Mouse (Mus musculus) stomach, postnatal 0 days (tissue): ENCODE data around the gene Hoxc11. TPM values are rescaled to one million over a fixed set of nuclear protein-coding genes. Genes with fewer than 3 reads are reported as not detected.

ENCODE experiments used
- ATAC-seq: fragments of 200-750 bp; cut with Nextera tagmentation; 2 replicates; pipeline ENCODE4 v1.8.0; 2017; ENCODE audit not compliant: low FRiP score, low TSS enrichment
- DNase-seq: peaks from one replicate; pipeline ENCODE4 v3.0.0-alpha.2; 2016; ENCODE audit warnings: low spot score
- H3K27ac ChIP-seq: fragments of 300-500 bp; sonication (generic); replicated peaks from 2 replicates; pipeline ENCODE4 v1.5.1; 2014; ENCODE audit warnings: mild to moderate bottlenecking, control low read depth
- H3K27me3 ChIP-seq: fragments of 300-500 bp; sonication (generic); 2 replicates; pipeline ENCODE4 v1.6.1; 2014; ENCODE audit warnings: low read length; ENCODE audit not compliant: control insufficient read depth, insufficient read depth
- H3K36me3 ChIP-seq: fragments of 300-500 bp; sonication (generic); 2 replicates; pipeline ENCODE4 v1.6.1; 2014; ENCODE audit warnings: low read length, mixed read lengths; ENCODE audit not compliant: control insufficient read depth, insufficient read depth
- H3K4me1 ChIP-seq: fragments of 300-500 bp; sonication (generic); replicated peaks from 2 replicates; pipeline ENCODE4 v1.6.1; 2014; ENCODE audit warnings: antibody characterized with exemption; ENCODE audit not compliant: control insufficient read depth, insufficient read depth
- H3K4me2 ChIP-seq: fragments of 300-500 bp; sonication (generic); replicated peaks from 2 replicates; pipeline ENCODE4 v1.6.1; 2014; ENCODE audit warnings: low read depth, mild to moderate bottlenecking, control low read depth, moderate library complexity
- H3K4me3 ChIP-seq: fragments of 300-500 bp; sonication (generic); 2 replicates; pipeline ENCODE4 v1.5.1; 2014; ENCODE audit warnings: low read depth, low read length, control low read depth
- H3K9ac ChIP-seq: fragments of 300-500 bp; sonication (generic); 2 replicates; pipeline ENCODE4 v1.6.1; 2014; ENCODE audit warnings: mild to moderate bottlenecking, low read length, control low read depth, mixed read lengths
- H3K9me3 ChIP-seq: fragments of 300-500 bp; sonication (generic); 2 replicates; pipeline ENCODE4 v1.6.1; 2016; ENCODE audit warnings: low read length; ENCODE audit not compliant: control insufficient read depth
- CTCF ChIP-seq: IDR thresholded peaks from 2 replicates; pipeline ENCODE4 v1.5.1; 2016; ENCODE audit warnings: antibody characterized with exemption, low read depth, mild to moderate bottlenecking, moderate library complexity
- EP300 ChIP-seq: optimal IDR thresholded peaks from 2 replicates; pipeline ENCODE3; 2016; ENCODE audit warnings: antibody characterized with exemption
- WGBS: fragments of 180-500 bp; shearing (Covaris S2); extraction: QIAGEN DNeasy Blood & Tissue Kit; methylation state at CpG from one replicate; pipeline ENCODE4 v1.1.7; 2014; 5-methylcytosine and 5-hydroxymethylcytosine counted together
- polyA plus RNA-seq: library from polyadenylated mRNA; unstranded; fragments of >200 nt; fragmentation: Nextera tagmentation; extraction: Ambion mirVana; gene quantifications from 2 replicates; pipeline ENCODE4 v1.2.1, GENCODE M21; 2015

The Hoxc11 gene
- polyA plus RNA-seq, 1 experiment from 2014 or later, result not detected

- Histone ChIP-seq H3K27ac (0 out of 2 replicates have a peak within 1 kb of the TSS, but pooled peaks have one; percentile 8), H3K4me2 (peak within 1 kb of the TSS; percentile 46), H3K36me3 (no peaks in the 10 kb centered on the region), H3K9ac (peak within 1 kb of the TSS; percentile 58), H3K27me3 (peaks cover 27% of the 10 kb centered on the region), H3K4me3 (peak within 1 kb of the TSS; percentile 41), H3K4me1 (no peaks in the 10 kb centered on the region), H3K9me3 (no peaks in the 10 kb centered on the region)
- WGBS, result 2% methylated on average over 67 of the region's 69 CpGs
- no peak for DNase-seq
- TF ChIP-seq EP300 (no peak), CTCF (no peak)
- no peak; the same call in 1 of the 2 replicates for ATAC-seq
Measured at GRCm38 (mm10) chr15:102990461-102991397, 36.5 kb downstream of the Hoxc11 start, which contains the start of gene Hoxc8. Gene Hoxc8 (plus strand): TSS chr15:102990607.

- H3K4me2 ChIP-seq, result peak overlapping the region; percentile 46
Measured at GRCm38 (mm10) chr15:102991782-102992181, 37.6 kb downstream of the Hoxc11 start.

GRCm38 (mm10) chr15:102992206-102992605, 38.0 kb downstream of the Hoxc11 start:
- ATAC-seq (no peak), DNase-seq (no peak)
- Histone ChIP-seq H3K27ac (0 out of 2 replicates have a peak overlapping the region, but pooled peaks have one; percentile 2), H3K27me3 (peaks cover 26% of the 10 kb centered on the region), H3K4me2 (peak overlapping the region; percentile 46), H3K4me3 (peak overlapping the region; percentile 41; the same call in 1 of the 2 replicates), H3K9me3 (no peaks in the 10 kb centered on the region), H3K4me1 (no peaks in the 10 kb centered on the region), H3K36me3 (no peaks in the 10 kb centered on the region), H3K9ac (peak overlapping the region; percentile 31; the same call in 1 of the 2 replicates)
- TF ChIP-seq CTCF, result no peak
- TF ChIP-seq EP300, result no peak
- WGBS, result 10% methylated on average over 11 of the region's 11 CpGs

More at GRCm38 (mm10) chr15:102991782-102992181, 37.6 kb downstream of the Hoxc11 start:
- no peak for DNase-seq
- no peak for ATAC-seq
- Histone ChIP-seq H3K36me3 (no peaks in the 10 kb centered on the region), H3K4me1 (no peaks in the 10 kb centered on the region), H3K27ac (no peak overlapping the region), H3K27me3 (peaks cover 28% of the 10 kb centered on the region), H3K4me3 (peak overlapping the region; percentile 41), H3K9ac (no peak overlapping the region), H3K9me3 (no peaks in the 10 kb centered on the region)
- WGBS, result 11% methylated on average over 7 of the region's 7 CpGs
- no peak for TF ChIP-seq CTCF
- no peak for TF ChIP-seq EP300

GRCm38 (mm10) chr15:102992863-102993262, 38.6 kb downstream of the Hoxc11 start:
- DNase-seq, result no peak
- H3K27ac ChIP-seq, result no peak overlapping the region
- H3K4me1 ChIP-seq, result no peaks in the 10 kb centered on the region
- TF ChIP-seq EP300 (no peak), CTCF (no peak)
- peaks cover 26% of the 10 kb centered on the region for H3K27me3 ChIP-seq
- H3K36me3 ChIP-seq, result no peaks in the 10 kb centered on the region
- H3K9ac ChIP-seq, result no peak overlapping the region
- ATAC-seq, result no peak
- H3K4me2 ChIP-seq, result no peak overlapping the region; the same call in 1 of the 2 replicates
- H3K9me3 ChIP-seq, result no peaks in the 10 kb centered on the region
- 0 out of 2 replicates have a peak overlapping the region, but pooled peaks have one; percentile 2 for H3K4me3 ChIP-seq
- 9% methylated on average over 3 of the region's 3 CpGs for WGBS

- peaks cover 15% of the 10 kb centered on the region; the same call in 1 of the 2 replicates for H3K27me3 ChIP-seq
- H3K9ac ChIP-seq, result no peak overlapping the region
- TF ChIP-seq EP300, result no peak
- TF ChIP-seq CTCF, result no peak
- H3K9me3 ChIP-seq, result no peaks in the 10 kb centered on the region
- no peaks in the 10 kb centered on the region for H3K36me3 ChIP-seq
- no peak overlapping the region for H3K4me2 ChIP-seq
- no peak overlapping the region for H3K4me3 ChIP-seq
- 19% methylated on average over 9 of the region's 9 CpGs for WGBS
- no peak overlapping the region for H3K27ac ChIP-seq
- DNase-seq, result no peak
- H3K4me1 ChIP-seq, result 0 out of 2 replicates have a peak, but pooled peaks cover 2% of the 10 kb centered on the region
- no peak for ATAC-seq
Measured at GRCm38 (mm10) chr15:102996548-102996947, 42.3 kb downstream of the Hoxc11 start.
